Mouse (Mus musculus): ENCODE measurements at regions not wholly inside any gene's neighbourhood (a gene's known extent, or its start where the extent isn't known, plus 50 kb on each side); places are given as distances from the start of the nearest gene placed in this dataset.

GRCm38 (mm10) chr6:147699449-147699848 lies 223.8 kb downstream of the Ccdc91 start:
- TF ChIP-seq CTCF (IDR thresholded peaks at IDR 0.05; ENCODE audit: low read depth) (no peak), EP300 (IDR thresholded peaks at IDR 0.05; ENCODE audit: low read depth) (no peak)

All from liver, embryonic 14.5 days (tissue).